Mouse (Mus musculus) embryonic facial prominence, embryonic 13.5 days (tissue): ENCODE data around the gene Kcnk7. TPM values are rescaled to one million over a fixed set of nuclear protein-coding genes. Genes with fewer than 3 reads are reported as not detected.
"Not testable (repeated sequence)": the region's sequence is repeated elsewhere in the genome, so short reads cannot be mapped to it uniquely, and the experiment has no call there.

ENCODE experiments used
- ATAC-seq: fragments of 200-750 bp; cut with Nextera tagmentation; 2 replicates; pipeline ENCODE4 v1.8.0; 2017; ENCODE audit warnings: low read depth; ENCODE audit not compliant: insufficient number of reproducible peaks, insufficient read depth, low FRiP score, low TSS enrichment
- H3K27ac ChIP-seq: fragments of 300-500 bp; sonication (generic); 2 replicates; pipeline ENCODE4 v1.5.1; 2015; ENCODE audit warnings: moderate library complexity, mild to moderate bottlenecking, inconsistent platforms
- H3K27me3 ChIP-seq: fragments of 300-500 bp; sonication (generic); 2 replicates; pipeline ENCODE4 v1.6.1; 2015; ENCODE audit warnings: mild to moderate bottlenecking, inconsistent platforms
- H3K36me3 ChIP-seq: fragments of 300-500 bp; sonication (generic); 2 replicates; pipeline ENCODE4 v1.6.1; 2015; ENCODE audit warnings: mild to moderate bottlenecking, inconsistent platforms
- H3K4me1 ChIP-seq: fragments of 300-500 bp; sonication (generic); 2 replicates; pipeline ENCODE4 v1.6.1; 2015; ENCODE audit warnings: inconsistent platforms
- H3K4me2 ChIP-seq: fragments of 300-500 bp; sonication (generic); 2 replicates; pipeline ENCODE4 v1.6.1; 2015; ENCODE audit warnings: moderate library complexity, mild to moderate bottlenecking, inconsistent platforms
- H3K4me3 ChIP-seq: fragments of 300-500 bp; sonication (generic); 2 replicates; pipeline ENCODE4 v1.5.1; 2015; ENCODE audit warnings: mild to moderate bottlenecking, inconsistent platforms
- H3K9ac ChIP-seq: fragments of 300-500 bp; sonication (generic); 2 replicates; pipeline ENCODE4 v1.6.1; 2015; ENCODE audit warnings: mild to moderate bottlenecking, inconsistent platforms
- H3K9me3 ChIP-seq: fragments of 300-500 bp; sonication (generic); 2 replicates; pipeline ENCODE4 v1.6.1; 2016; ENCODE audit warnings: inconsistent platforms
- WGBS: fragments of 180-500 bp; shearing (Covaris S2); methylation state at CpG from one replicate; pipeline ENCODE4 v1.1.7; 2015; ENCODE audit warnings: mixed read lengths; 5-methylcytosine and 5-hydroxymethylcytosine counted together
- polyA plus RNA-seq: library from polyadenylated mRNA; unstranded; fragments of >200 nt; fragmentation: Nextera tagmentation; extraction: Ambion mirVana; gene quantifications from 2 replicates; pipeline ENCODE4 v1.2.1, GENCODE M21; 2015

Kcnk7 gene
- polyA plus RNA-seq, 1 experiment from 2014 or later = 0.59 TPM

DNA sequence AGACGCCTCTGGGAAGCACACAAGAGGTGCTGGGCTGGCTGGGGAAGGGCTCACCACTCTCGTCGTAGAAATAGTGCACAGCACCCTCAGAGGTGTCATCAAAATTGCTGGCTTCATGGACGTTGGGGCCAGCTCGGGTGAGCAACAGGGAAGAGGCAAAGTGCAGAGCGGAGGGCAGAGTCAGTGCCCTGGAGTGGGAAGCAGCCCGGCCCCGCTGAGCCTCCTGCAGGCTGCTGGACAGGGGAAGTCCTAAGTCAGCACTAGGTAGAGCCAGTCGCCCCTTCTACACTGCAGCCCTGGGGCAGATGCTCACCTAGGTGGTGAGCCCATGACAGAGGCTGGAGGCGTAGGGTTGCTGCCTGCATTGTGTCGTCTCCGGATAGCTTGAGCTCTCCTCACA, 19.9 kb upstream of the Kcnk7 start:
- no peaks in the 10 kb centered on the region for H3K9me3 ChIP-seq
- no peaks in the 10 kb centered on the region for H3K27me3 ChIP-seq
- peaks cover 78% of the 10 kb centered on the region for H3K36me3 ChIP-seq
- no peak for ATAC-seq
- H3K27ac ChIP-seq = no peak overlapping the region
- WGBS = 87% methylated on average over 12 of the region's 12 CpGs
- no peak overlapping the region for H3K4me2 ChIP-seq
- no peak overlapping the region for H3K4me3 ChIP-seq
- H3K9ac ChIP-seq = no peak overlapping the region
- H3K4me1 ChIP-seq = peaks cover 12% of the 10 kb centered on the region

DNA sequence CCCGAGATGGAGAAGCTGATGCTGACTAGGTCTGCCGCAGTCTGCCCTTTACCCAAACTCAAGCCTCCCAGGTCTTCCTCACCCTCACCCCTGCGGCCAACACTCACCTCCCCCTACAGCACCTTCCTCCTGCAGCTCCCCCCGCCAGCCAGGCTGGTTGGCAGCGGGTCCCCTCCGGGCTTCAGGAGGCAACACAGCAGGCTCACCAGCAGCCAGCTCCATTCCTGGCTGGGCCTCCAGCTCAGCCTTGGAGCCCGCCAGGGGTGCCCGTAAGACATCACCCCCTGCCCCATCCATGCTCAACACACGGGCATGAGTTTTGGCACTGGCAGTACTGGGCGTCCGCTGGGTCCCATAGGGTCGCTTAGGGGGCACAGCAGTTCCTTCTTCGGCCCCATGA, 19.2 kb upstream of the Kcnk7 start:
- H3K9ac ChIP-seq = 0 out of 2 replicates have a peak overlapping the region, but pooled peaks have one; percentile 11
- peaks cover 70% of the 10 kb centered on the region for H3K36me3 ChIP-seq
- 93% methylated on average over 13 of the region's 13 CpGs for WGBS
- H3K9me3 ChIP-seq = no peaks in the 10 kb centered on the region
- no peak for ATAC-seq
- no peaks in the 10 kb centered on the region for H3K27me3 ChIP-seq
- no peak overlapping the region for H3K4me2 ChIP-seq
- no peak overlapping the region for H3K27ac ChIP-seq
- no peak overlapping the region for H3K4me3 ChIP-seq
- H3K4me1 ChIP-seq = peaks cover 12% of the 10 kb centered on the region

GRCm38 (mm10) chr19:5685431-5685830, 18.7 kb upstream of the Kcnk7 start:
- H3K9me3 ChIP-seq = no peaks in the 10 kb centered on the region
- H3K27ac ChIP-seq = no peak overlapping the region
- peaks cover 16% of the 10 kb centered on the region for H3K4me1 ChIP-seq
- H3K36me3 ChIP-seq = peaks cover 66% of the 10 kb centered on the region
- H3K27me3 ChIP-seq = no peaks in the 10 kb centered on the region
- 0 out of 2 replicates have a peak overlapping the region, but pooled peaks have one; percentile 11 for H3K9ac ChIP-seq
- WGBS = 95% methylated on average over 19 of the region's 19 CpGs
- ATAC-seq = no peak
- no peak overlapping the region for H3K4me3 ChIP-seq
- H3K4me2 ChIP-seq = no peak overlapping the region

GRCm38 (mm10) chr19:5685861-5686260, 18.3 kb upstream of the Kcnk7 start:
- peaks cover 20% of the 10 kb centered on the region for H3K4me1 ChIP-seq
- H3K9me3 ChIP-seq = no peaks in the 10 kb centered on the region
- no peak for ATAC-seq
- H3K9ac ChIP-seq = no peak overlapping the region
- no peak overlapping the region for H3K27ac ChIP-seq
- no peak overlapping the region for H3K4me2 ChIP-seq
- H3K36me3 ChIP-seq = peaks cover 66% of the 10 kb centered on the region
- H3K27me3 ChIP-seq = no peaks in the 10 kb centered on the region
- 93% methylated on average over 11 of the region's 11 CpGs for WGBS
- no peak overlapping the region for H3K4me3 ChIP-seq

DNA sequence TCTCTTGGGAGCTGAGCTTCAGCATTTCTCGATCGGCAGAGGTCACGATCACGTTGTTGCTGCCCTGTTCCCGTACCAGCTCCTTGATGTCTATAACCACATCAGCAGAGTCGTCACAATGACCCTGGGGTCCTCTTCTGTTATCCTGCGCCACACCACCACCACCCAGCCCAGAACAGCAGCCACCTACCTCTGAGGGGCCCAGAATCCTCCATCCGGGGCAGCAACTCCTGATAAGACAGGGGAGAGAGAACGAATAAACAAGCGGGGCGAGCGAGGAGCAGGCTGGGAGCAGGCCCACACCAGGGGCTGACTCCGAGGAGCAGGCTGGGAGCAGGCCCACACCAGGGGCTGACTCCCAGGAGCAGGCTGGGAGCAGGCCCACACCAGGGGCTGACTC, 17.7 kb upstream of the Kcnk7 start:
- Histone ChIP-seq H3K36me3 (peaks cover 66% of the 10 kb centered on the region), H3K4me1 (peaks cover 26% of the 10 kb centered on the region), H3K27me3 (no peaks in the 10 kb centered on the region), H3K4me3 (no peak overlapping the region), H3K9ac (no peak overlapping the region), H3K4me2 (no peak overlapping the region), H3K9me3 (no peaks in the 10 kb centered on the region), H3K27ac (no peak overlapping the region)
- 92% methylated on average over 13 of the region's 13 CpGs for WGBS
- no peak for ATAC-seq

- H3K27ac ChIP-seq, H3K4me3 ChIP-seq, ATAC-seq, H3K27me3 ChIP-seq, H3K9me3 ChIP-seq: not testable (repeated sequence)
- Histone ChIP-seq H3K36me3 (peaks cover 64% of the 10 kb centered on the region), H3K9ac (peak overlapping the region; percentile 88), H3K4me1 (peaks cover 31% of the 10 kb centered on the region), H3K4me2 (peak overlapping the region; percentile 100)
- WGBS = 93% methylated on average over 12 of the region's 12 CpGs
Observed at GRCm38 (mm10) chr19:5686954-5687353, 17.2 kb upstream of the Kcnk7 start.

DNA sequence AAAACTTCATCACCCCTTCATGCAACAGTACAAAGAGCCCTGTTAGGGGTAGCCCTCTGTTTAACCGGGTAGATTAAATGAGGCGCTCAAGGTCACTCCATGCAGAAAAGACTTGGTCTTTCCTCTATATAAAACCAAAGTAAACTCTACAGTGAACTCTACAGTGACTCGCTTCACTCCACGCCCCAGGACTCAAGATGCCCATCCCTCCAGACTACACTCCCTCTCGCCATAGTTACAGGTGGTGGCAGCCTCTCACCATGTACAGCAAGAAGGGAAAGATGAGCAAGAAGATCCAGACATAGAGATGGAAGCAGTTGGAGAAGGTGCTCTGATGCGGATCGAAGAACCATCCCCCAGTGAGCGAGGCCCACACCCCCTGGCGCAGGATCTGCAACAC, 16.4 kb upstream of the Kcnk7 start:
- Histone ChIP-seq H3K27ac (peak overlapping the region; percentile 94), H3K4me2 (peak overlapping the region; percentile 100), H3K27me3 (no peaks in the 10 kb centered on the region), H3K9ac (peak overlapping the region; percentile 88), H3K4me1 (peaks cover 39% of the 10 kb centered on the region), H3K36me3 (peaks cover 59% of the 10 kb centered on the region), H3K4me3 (peak overlapping the region; percentile 97), H3K9me3 (no peaks in the 10 kb centered on the region)
- WGBS = 13% methylated on average over 9 of the region's 9 CpGs
- no peak for ATAC-seq

GRCm38 (mm10) chr19:5688200-5689087, 15.7 kb upstream of the Kcnk7 start, which contains the start of the genes Map3k11 and Pcnx3:
Gene Map3k11 (plus strand): TSS chr19:5688742.
Gene Pcnx3 (minus strand): TSS chr19:5688908.
- H3K4me1 ChIP-seq = peaks cover 46% of the 10 kb centered on the region
- H3K9me3 ChIP-seq = no peaks in the 10 kb centered on the region
- peak; percentile 88 for ATAC-seq
- H3K27ac ChIP-seq = peak within 1 kb of the TSS; percentile 94
- under 1% methylated on average over 69 of the region's 69 CpGs for WGBS
- peaks cover 59% of the 10 kb centered on the region for H3K36me3 ChIP-seq
- H3K27me3 ChIP-seq = no peaks in the 10 kb centered on the region
- peak within 1 kb of the TSS; percentile 100 for H3K4me2 ChIP-seq
- H3K4me3 ChIP-seq = peak within 1 kb of the TSS; percentile 97
- peak within 1 kb of the TSS; percentile 94 for H3K9ac ChIP-seq

DNA sequence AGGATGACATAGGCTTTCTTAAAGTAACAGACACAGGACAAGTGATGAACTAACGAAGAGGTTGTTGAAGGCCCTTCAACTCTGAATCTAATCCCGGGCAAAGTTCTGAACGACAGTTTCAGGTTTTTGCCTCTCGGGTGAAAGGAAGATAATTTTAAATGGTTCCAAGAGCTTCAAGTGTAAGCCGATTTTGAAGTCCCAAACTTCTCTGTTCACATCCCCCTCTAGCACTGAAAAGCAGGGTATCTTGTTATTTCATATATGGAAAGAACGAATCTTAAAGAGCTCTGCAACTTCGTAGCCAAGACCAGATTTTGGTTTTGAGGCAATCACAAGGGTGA, 15.1 kb upstream of the Kcnk7 start:
- Histone ChIP-seq H3K27ac (peak overlapping the region; percentile 94), H3K9me3 (no peaks in the 10 kb centered on the region), H3K9ac (peak overlapping the region; percentile 94), H3K4me1 (peaks cover 52% of the 10 kb centered on the region), H3K4me2 (peak overlapping the region; percentile 100), H3K4me3 (peak overlapping the region; percentile 97), H3K36me3 (peaks cover 59% of the 10 kb centered on the region), H3K27me3 (no peaks in the 10 kb centered on the region)
- under 1% methylated on average over 7 of the region's 7 CpGs for WGBS
- ATAC-seq = no peak

DNA sequence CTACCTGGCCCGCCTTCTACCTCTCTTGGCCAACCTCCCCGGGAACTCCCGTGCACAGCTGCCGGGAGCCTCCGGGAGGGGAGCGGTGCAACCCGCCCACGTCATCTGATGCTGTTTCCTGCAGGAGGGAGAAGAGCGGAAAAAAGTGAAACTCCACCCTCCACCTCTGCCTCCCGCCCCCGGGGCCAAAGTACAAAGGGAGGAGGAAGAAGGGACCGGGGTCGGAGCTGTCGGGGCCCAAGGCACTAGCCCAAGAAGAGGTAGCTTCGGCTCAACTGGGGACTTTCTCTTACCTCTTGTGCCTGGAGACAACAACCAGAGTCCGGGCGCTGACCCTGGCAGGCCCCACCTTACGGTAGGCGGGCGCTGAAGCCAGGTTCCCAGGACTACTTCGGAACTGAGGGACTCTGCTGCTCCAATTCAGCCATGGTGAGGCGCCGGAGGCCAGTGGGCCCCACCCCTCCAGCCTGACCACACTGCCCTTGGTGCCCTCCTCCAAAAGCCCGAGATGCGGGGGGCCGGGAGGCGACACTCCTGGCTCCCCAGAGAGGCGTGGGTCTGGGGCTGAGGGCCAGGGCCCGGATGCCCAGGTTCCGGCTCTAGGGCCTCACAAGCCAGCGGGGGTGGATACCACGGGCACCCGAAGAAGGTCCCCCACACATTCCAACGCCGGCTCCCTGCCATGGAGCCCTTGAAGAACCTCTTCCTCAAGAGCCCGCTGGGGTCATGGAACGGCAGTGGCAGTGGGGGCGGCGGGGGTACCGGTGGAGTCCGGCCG, 14.4 kb upstream of the Kcnk7 start:
- WGBS = 4% methylated on average over 42 of the region's 42 CpGs
- Histone ChIP-seq H3K9me3 (no peaks in the 10 kb centered on the region), H3K27ac (peak overlapping the region; percentile 94), H3K4me1 (peaks cover 53% of the 10 kb centered on the region), H3K4me2 (peak overlapping the region; percentile 100), H3K36me3 (peaks cover 59% of the 10 kb centered on the region), H3K9ac (peak overlapping the region; percentile 94), H3K4me3 (peak overlapping the region; percentile 97), H3K27me3 (no peaks in the 10 kb centered on the region)
- ATAC-seq = peak; percentile 49

- peaks cover 59% of the 10 kb centered on the region for H3K36me3 ChIP-seq
- WGBS = 65% methylated on average over 15 of the region's 15 CpGs
Observed at GRCm38 (mm10) chr19:5690343-5690735, 13.8 kb upstream of the Kcnk7 start.

More at GRCm38 (mm10) chr19:5690343-5690735, 13.8 kb upstream of the Kcnk7 start:
- Histone ChIP-seq H3K4me2 (peak overlapping the region; percentile 100), H3K4me1 (peaks cover 53% of the 10 kb centered on the region), H3K27me3 (no peaks in the 10 kb centered on the region), H3K4me3 (peak overlapping the region; percentile 97), H3K9me3 (no peaks in the 10 kb centered on the region), H3K27ac (peak overlapping the region; percentile 94), H3K9ac (peak overlapping the region; percentile 94)
- no peak for ATAC-seq
